Mouse (Mus musculus): ENCODE measurements around the gene Tspan1.
A peak's percentile ranks its signal among the peaks of the same experiment; 100 is the strongest.

The Tspan1 gene

DNA sequence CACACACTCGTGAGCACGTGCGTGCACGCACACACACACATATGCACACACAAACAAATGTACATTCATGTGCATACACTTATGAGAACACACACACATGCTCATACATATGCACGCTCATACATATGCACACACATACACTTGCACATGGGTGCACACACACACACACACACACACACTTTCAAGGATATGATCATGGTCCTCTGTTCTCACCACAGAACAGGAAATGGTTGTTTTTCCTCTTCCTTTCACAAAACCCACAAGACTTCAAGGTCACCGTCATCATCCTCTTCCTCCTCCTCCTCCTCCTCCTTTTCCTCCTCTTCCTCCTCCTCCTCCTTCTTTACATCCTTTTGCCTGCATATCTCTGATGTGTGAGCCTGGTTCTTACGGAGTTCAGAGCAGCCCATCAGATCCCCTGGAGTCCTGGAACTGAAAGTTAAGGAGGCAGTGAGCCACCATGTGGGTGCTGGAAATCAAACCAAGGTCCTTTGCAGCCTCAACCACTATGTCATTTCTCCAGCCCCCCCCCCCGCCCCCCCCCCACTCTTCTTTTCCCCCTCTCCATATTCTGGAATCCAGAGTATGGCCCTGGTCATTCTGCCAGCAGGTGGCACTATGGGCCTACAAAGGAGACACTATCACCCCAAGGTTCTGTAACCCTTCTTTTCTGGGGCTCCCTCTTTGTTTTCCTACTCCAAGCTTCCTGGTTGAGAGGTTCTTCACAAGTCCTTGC is 1.4 kb upstream of the Tspan1 start:
- peak; percentile 29 to 57 for DNase-seq (ENCODE audit: low read depth in 2 of 2, low spot score in 2 of 2)

GRCm38 (mm10) chr4:116165708-116166407 is 1.5 kb downstream of the Tspan1 start:
- no peak for DNase-seq (ENCODE audit: low read depth in 2 of 2, low spot score in 2 of 2)

DNA sequence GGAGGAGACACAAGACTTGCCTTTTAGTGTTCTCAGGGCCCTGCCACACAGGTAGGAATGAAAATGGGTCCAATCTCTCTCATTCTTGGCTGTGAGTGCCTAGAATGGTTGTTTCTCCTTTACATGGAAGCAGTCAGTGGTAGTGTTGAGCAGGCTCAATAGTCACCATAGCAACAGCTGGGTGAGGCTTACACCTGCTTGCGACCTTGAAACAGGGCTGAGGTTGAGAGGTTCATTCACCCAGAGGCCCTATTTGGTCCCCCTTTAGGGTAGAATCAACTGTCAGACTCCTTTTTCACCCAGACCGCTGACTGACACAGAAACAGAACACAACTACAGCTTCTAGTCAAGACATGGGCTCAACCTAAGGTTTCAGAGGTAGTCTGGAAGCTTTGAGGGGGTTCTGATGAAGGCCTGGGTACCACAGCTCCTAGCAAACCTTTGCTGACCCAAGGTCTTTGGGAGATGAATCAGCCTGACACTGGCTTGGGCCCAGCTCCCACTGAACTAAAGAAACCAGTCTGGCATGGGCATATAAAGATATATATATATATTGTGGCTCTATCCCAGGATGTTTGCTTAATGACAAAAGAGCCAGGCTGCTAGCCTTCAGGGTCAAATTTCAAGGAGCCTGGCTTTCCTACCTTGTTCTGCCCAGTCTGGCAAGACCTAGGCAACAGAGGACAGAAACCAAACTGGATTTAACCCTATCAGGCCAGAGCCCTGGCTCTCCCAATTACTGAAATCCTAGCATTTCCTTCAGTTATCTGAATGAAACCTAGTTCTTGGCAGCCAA is 2.4 kb downstream of the Tspan1 start:
- DNase-seq (ENCODE audit: low read depth in 2 of 2, low spot score in 2 of 2), result no peak

- no peak for DNase-seq (ENCODE audit: low read depth in 2 of 2, low spot score in 2 of 2)
Observed at GRCm38 (mm10) chr4:116162142-116162541, 5.3 kb downstream of the Tspan1 start.

DNA sequence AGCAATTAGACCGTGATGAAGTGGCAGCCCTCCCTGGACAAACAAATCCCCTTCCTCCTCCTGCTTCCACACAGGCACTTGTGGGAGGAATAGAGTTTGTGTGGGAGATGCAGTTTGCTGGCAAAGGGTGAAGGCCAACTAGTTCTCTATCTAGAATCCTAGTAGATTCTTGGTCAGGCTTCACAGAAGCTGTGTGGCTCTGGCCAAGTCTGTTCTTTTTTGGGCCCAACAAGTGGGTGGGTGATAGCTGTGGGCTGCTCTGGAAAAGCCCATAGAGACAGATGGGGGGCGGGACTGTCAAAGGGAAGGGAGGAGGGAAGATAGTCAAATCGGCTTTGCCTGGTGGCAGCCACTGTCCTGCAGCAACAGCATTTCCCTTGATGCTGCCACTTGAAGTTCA is 6.6 kb downstream of the Tspan1 start:
- no peak for DNase-seq (ENCODE audit: low read depth in 2 of 2, low spot score in 2 of 2)

DNA sequence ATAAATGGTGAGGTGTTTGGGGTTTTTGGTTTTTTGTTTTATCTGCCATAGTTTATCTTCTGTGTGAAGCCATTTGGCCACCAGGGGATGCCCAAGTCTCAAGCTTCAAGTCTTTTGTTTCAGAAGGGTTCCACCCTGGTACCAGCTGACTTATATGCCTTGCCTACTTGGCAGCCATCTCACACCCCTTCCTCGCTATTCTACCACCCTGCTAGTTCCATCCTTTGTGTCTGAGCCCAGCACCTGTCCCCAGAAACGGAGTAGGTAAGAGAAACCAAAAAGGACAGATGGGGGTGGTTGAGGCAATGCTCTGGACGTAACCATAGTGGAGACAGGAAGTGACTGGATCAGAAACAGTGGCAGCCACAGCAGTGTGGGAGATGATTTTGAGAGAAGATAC is 7.5 kb downstream of the Tspan1 start:
- DNase-seq (ENCODE audit: low read depth in 2 of 2, low spot score in 2 of 2), result peak in 1 of 2 experiments; percentile 37

DNA sequence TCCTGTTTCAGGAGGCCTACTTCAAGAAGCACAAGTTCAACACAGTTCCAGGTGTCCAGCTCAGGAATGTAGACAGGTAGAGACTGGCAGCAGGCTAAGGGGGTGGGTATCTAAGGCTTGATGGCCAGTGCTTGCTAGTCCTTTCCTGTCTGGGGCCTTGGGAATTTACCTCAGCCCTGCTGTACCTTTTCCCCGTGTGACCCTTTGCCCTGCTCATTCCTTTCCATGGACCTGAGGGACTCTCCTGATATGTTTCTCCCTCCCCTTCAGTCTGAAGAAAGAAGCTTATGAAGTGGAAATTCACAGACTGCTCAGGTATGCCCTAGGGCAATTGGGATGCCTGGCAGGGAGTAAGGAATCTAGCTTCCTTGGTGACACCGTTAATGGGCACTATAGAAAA is 9.5 kb downstream of the Tspan1 start:
- no peak for DNase-seq (ENCODE audit: low read depth in 2 of 2, low spot score in 2 of 2)

DNA sequence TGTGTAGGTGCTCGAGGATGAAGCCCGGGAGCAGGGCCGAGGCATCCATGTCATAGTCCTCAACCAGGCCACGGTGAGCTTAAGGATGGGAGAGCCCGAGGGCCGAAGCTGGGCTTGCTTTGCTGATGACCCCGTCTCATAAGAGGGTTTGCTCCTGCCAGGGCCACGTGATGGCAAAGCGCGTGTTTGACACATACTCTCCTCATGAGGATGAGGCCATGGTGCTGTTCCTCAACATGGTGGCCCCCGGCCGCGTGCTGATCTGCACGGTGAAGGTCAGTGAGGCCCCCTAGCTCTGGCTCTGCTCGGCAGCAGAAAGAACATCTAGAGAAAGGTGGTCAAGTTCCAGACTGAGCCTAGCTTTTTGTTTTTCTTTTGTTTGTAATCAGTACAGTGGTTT is 14.7 kb downstream of the Tspan1 start:
- DNase-seq (ENCODE audit: low read depth in 2 of 2, low spot score in 2 of 2), result no peak

DNA sequence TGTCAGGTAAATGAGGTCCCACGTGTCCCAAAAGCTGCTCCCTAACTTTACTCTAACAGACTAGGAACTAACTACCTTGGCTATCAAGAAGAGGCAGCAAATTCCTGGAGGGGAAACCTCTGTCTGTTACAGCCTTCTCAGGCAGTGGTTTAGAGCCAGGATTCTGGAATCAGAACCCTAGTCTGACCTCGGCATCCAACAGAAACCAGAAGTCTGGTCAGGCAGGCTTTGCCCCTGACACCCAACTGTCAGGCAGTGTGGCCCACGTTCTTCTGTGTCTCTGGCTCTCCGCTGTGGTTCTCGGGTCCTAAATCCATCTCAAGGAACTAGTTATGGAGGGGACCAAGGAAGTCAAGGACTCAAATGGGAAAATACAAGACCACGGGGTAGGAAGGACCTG is 16.2 kb downstream of the Tspan1 start, which contains the start of gene Lurap1:
Lurap1 (minus strand) TSS at position 101 of the 400 bp plus-strand sequence.
- no peak for DNase-seq (ENCODE audit: low read depth in 2 of 2, low spot score in 2 of 2)

- no peak for DNase-seq (ENCODE audit: low read depth in 2 of 2, low spot score in 2 of 2)
Observed at GRCm38 (mm10) chr4:116150862-116151221, 16.6 kb downstream of the Tspan1 start.

DNA sequence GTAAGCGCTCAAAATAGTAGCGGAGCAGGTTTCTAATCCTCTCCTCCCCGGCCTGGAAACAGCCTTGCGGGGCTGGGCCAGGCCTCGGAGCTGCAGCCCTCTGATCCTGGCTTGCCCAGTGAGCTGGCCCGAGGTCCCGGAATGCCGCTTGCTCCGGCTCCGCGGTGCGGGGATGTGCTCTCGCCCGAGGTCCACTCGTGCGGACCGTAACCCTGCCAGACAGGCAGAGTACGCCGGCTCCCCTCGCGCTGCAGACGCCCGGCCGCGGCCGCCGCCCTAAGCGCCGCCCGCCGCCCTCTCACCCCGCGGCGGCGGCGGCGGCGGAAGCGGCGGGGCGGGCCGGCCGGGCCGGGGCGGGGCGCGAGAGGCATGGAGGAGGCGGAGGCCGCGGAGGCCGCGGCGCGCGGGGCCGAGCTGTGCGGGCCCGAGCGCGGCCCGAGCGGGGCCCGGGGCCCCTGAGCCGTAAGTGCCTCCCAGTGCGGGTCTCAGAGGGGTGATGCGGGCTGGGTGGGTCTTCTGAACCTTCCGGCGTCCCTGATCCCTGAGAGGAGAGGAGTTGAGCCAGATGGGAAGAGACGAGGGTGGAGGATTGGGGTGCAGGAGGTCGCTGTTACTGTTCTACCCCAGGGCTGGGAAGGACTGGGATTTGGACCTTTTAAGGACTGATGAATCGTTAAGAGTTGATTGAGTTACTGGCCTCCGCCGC is 17.1 kb downstream of the Tspan1 start:
- DNase-seq (ENCODE audit: low read depth in 2 of 2, low spot score in 2 of 2), result peak in 1 of 2 experiments; percentile 41

DNA sequence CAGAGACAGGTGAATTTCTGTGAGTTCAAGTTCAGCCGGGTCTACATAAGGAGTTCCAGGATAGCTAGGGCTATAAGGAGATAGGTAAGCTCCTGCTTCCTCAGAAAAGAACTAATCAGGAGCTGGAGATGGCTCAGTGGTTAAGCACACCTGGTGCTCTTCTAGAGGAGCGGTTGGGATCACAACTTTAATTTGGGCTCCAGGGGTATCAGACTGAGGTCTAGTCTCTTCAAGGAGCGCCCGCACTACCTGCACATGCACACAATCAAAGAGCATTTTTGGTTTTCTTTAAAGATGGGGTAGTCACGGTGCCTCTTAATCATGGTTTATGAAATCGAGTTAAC is 17.6 kb downstream of the Tspan1 start:
- no peak for DNase-seq (ENCODE audit: low read depth in 2 of 2, low spot score in 2 of 2)

GRCm38 (mm10) chr4:116143891-116144717 is 23.3 kb downstream of the Tspan1 start:
- peak; percentile 27 to 30 for DNase-seq (ENCODE audit: low read depth in 2 of 2, low spot score in 2 of 2)

- no peak for DNase-seq (ENCODE audit: low read depth in 2 of 2, low spot score in 2 of 2)
Observed at GRCm38 (mm10) chr4:116143317-116143811, 24.0 kb downstream of the Tspan1 start.

GRCm38 (mm10) chr4:116142269-116142668 is 25.1 kb downstream of the Tspan1 start:
- DNase-seq (ENCODE audit: low read depth in 2 of 2, low spot score in 2 of 2), result no peak

DNA sequence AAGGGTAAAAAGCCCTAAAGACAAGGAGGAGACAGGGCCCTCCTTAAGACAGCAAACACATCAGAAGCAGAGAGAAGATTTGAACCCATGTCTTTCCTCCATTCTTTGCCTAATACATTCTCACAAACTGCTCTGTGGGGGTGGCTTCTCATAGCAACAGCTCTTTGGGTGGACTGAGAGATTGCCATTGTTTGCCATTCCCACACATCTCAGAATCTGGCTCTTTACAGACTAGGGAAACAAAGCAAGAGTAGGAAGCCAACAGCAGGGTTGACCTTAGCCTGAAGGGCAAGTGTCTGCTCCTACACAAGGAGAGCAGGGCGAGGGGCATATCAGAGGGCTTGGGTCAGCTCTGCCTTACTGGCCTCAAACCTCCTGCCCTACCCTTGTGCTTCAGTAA is 25.7 kb downstream of the Tspan1 start:
- no peak for DNase-seq (ENCODE audit: low read depth in 2 of 2, low spot score in 2 of 2)

- DNase-seq (ENCODE audit: low read depth in 2 of 2, low spot score in 2 of 2), result no peak
Observed at GRCm38 (mm10) chr4:116140801-116141574, 26.4 kb downstream of the Tspan1 start.

DNA sequence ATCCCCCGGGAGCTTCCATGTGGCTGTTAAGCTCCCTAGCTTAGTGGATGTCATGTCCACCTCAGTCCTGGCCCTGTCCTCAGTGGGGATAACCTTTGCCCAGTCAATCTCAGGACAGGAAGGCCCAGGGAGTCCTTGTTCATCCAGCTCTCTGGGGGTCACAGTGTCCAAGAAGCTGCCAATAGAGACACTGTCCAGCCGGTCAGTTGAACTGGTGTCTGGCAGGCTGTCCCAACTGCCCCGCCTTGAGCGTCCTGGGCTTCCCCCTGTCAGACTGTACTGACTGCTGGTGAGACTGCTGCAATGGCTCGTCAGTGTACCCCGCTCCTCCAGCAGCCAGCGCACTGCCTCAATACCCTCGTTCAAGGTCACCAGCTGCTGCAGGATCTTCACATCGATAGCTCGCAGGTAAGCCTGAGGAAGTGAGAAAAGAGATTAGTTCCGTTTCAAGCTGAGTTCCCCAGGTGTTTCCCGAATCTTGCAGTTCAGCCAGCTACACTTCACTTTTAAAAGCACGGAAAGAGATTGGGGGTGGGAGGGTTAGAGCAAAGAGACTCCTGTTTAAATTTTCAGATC is 29.9 kb downstream of the Tspan1 start:
- DNase-seq (ENCODE audit: low read depth in 2 of 2, low spot score in 2 of 2), result no peak

DNA sequence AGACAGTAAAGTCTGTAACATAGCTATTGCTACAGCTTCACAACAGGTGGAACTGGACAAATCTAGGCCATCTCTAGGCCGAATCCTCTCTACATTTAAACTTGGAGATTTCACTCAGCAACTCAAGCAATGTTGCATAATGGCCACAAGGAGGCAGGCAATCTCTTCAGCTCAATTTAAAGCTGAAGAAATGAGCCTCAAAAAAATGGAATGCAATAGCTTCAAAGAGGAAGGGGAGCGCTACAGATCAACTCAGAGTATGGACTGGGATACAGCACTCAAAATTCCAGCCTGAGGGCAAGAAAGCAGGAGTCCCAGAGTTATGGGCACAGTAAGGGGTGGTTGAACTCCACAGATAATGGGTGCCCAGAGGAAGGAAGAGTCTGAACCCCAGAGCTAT is 32.4 kb downstream of the Tspan1 start:
- DNase-seq (ENCODE audit: low read depth in 2 of 2, low spot score in 2 of 2), result no peak
